Mouse (Mus musculus) layer of hippocampus, postnatal 14 days (tissue): Measurements from ENCODE around the gene Slc25a18. TPM values are rescaled to one million over a fixed set of nuclear protein-coding genes. Genes with fewer than 3 reads are reported as not detected.
A peak's percentile ranks its signal among the peaks of the same experiment; 100 is the strongest.

Source experiments
- DNase-seq, 2 experiments: peaks; one replicate each; pipeline ENCODE4 v3.0.0; 2021 to 2022; ENCODE audit warnings: low spot score in 2 of 2, mixed read lengths in 1 of 2
- long read RNA-seq, 2 experiments: library from polyadenylated mRNA; stranded (forward); transcript quantifications; one replicate each; pipeline ENCODE4 v2.0.0; 2021
- total RNA-seq, 2 experiments: library from RNA; stranded (reverse); gene quantifications; 2 replicates each; pipeline ENCODE4 v1.2.3; 2021

Slc25a18 gene
- 10 to 100 TPM; 50.4 to 51.5 TPM for total RNA-seq
- long read RNA-seq, experiment 1, transcript Slc25a18-201 (10 exons, 1,911 nt), result major isoform, 33 of 45 reads
- long read RNA-seq, experiment 1, partial matches to known transcripts, result 4 of 45 reads
- long read RNA-seq, experiment 1, other reads (novel, unspliced or antisense), result 8 of 45 reads
- long read RNA-seq, experiment 2, transcript Slc25a18-201 (10 exons, 1,911 nt), result major isoform, 37 of 50 reads
- long read RNA-seq, experiment 2, partial matches to known transcripts, result 5 of 50 reads
- long read RNA-seq, experiment 2, other reads (novel, unspliced or antisense), result 8 of 50 reads

- peak; percentile 55 to 77 for DNase-seq
Observed at GRCm38 (mm10) chr6:120773149-120773628, at the start of gene Slc25a18. Gene Slc25a18, plus strand, starts transcription at chr6:120773578.

- DNase-seq, result no peak
Observed at GRCm38 (mm10) chr6:120725986-120726385, 47.4 kb upstream of the Slc25a18 start.

GRCm38 (mm10) chr6:120736011-120736410 lies 37.4 kb upstream of the Slc25a18 start:
- DNase-seq, result no peak

- DNase-seq, result peak in 1 of 2 experiments; percentile 75
Observed at GRCm38 (mm10) chr6:120736566-120736965, 36.8 kb upstream of the Slc25a18 start.

- DNase-seq, result no peak
Observed at GRCm38 (mm10) chr6:120743130-120743529, 30.2 kb upstream of the Slc25a18 start.

GRCm38 (mm10) chr6:120744266-120744665 lies 29.1 kb upstream of the Slc25a18 start:
- DNase-seq, result no peak

GRCm38 (mm10) chr6:120746416-120746815 lies 27.0 kb upstream of the Slc25a18 start:
- no peak for DNase-seq

GRCm38 (mm10) chr6:120761151-120761550 lies 12.2 kb upstream of the Slc25a18 start:
- no peak for DNase-seq

- DNase-seq, result no peak
Observed at GRCm38 (mm10) chr6:120769972-120770371, 3.4 kb upstream of the Slc25a18 start.

GRCm38 (mm10) chr6:120771366-120771765 lies 2.0 kb upstream of the Slc25a18 start:
- no peak for DNase-seq

GRCm38 (mm10) chr6:120772025-120772424 lies 1.4 kb upstream of the Slc25a18 start:
- DNase-seq, result no peak

GRCm38 (mm10) chr6:120773763-120774162 lies 385 bp downstream of the Slc25a18 start:
- no peak for DNase-seq

- no peak for DNase-seq
Observed at GRCm38 (mm10) chr6:120776286-120776685, 2.9 kb downstream of the Slc25a18 start.

- no peak for DNase-seq
Observed at GRCm38 (mm10) chr6:120777533-120777932, 4.2 kb downstream of the Slc25a18 start.

GRCm38 (mm10) chr6:120778226-120778625 lies 4.8 kb downstream of the Slc25a18 start:
- DNase-seq, result no peak

- DNase-seq, result no peak
Observed at GRCm38 (mm10) chr6:120782948-120783347, 9.6 kb downstream of the Slc25a18 start.

- DNase-seq, result no peak
Observed at GRCm38 (mm10) chr6:120784351-120784750, 11.0 kb downstream of the Slc25a18 start.

GRCm38 (mm10) chr6:120788068-120788607 lies 14.8 kb downstream of the Slc25a18 start:
- DNase-seq, result no peak

- DNase-seq, result no peak
Observed at GRCm38 (mm10) chr6:120788904-120789303, 15.5 kb downstream of the Slc25a18 start.

- no peak for DNase-seq
Observed at GRCm38 (mm10) chr6:120790153-120790552, 16.8 kb downstream of the Slc25a18 start.

GRCm38 (mm10) chr6:120790717-120791116 lies 17.3 kb downstream of the Slc25a18 start:
- no peak for DNase-seq

- peak in 1 of 2 experiments; percentile 46 for DNase-seq
Observed at GRCm38 (mm10) chr6:120792947-120793346, 19.6 kb downstream of the Slc25a18 start.
